Mouse (Mus musculus): ENCODE results near the gene Ccdc84.

- TF ChIP-seq GATA1 (IDR thresholded peaks at IDR 0.05; ENCODE audit: low read length) = no peak
- TF ChIP-seq TAL1 (IDR thresholded peaks at IDR 0.05; ENCODE audit: low read length) = no peak
Observed at GRCm38 (mm10) chr9:44461950-44462349, 43.6 kb upstream of the Ccdc84 start.

Measured in erythroblast, embryonic 14.5 days (primary cell).